Mouse (Mus musculus) kidney, adult 2 months (tissue): Measurements from ENCODE around the gene Pisd. TPM values are rescaled to one million over a fixed set of nuclear protein-coding genes. Genes with fewer than 3 reads are reported as not detected.
"Not testable (repeated sequence)": the region's sequence is repeated elsewhere in the genome, so short reads cannot be mapped to it uniquely, and the experiment has no call there.

Experiments
- DNase-seq: peaks from one replicate; pipeline ENCODE4 v3.0.0; 2021
- H3K27ac ChIP-seq: fragments of 200-500 bp; 2 replicates; pipeline ENCODE4 v1.5.1; 2012; ENCODE audit warnings: low read depth, low read length, control low read depth, inconsistent platforms; ENCODE audit not compliant: insufficient read depth
- H3K27me3 ChIP-seq: fragments of 200-500 bp; replicated peaks from 2 replicates; pipeline ENCODE4 v1.6.1; 2012; ENCODE audit warnings: mild to moderate bottlenecking, moderate library complexity, low read length, inconsistent platforms; ENCODE audit not compliant: control insufficient read depth, insufficient read depth
- H3K36me3 ChIP-seq: fragments of 200-500 bp; 2 replicates; pipeline ENCODE4 v1.6.1; 2012; ENCODE audit warnings: mild to moderate bottlenecking, moderate library complexity, low read length, inconsistent platforms; ENCODE audit not compliant: control insufficient read depth, insufficient read depth
- H3K4me1 ChIP-seq: fragments of 200-500 bp; 2 replicates; pipeline ENCODE4 v1.6.1; 2011; ENCODE audit warnings: low read length; ENCODE audit not compliant: control insufficient read depth, insufficient read depth
- H3K4me3 ChIP-seq: fragments of 200-500 bp; 2 replicates; pipeline ENCODE4 v1.5.1; 2011; ENCODE audit warnings: mild to moderate bottlenecking, low read depth, low read length, control low read depth; ENCODE audit not compliant: insufficient read depth
- CTCF ChIP-seq: fragments of 200-500 bp; conservative IDR thresholded peaks from 2 replicates; pipeline ENCODE4 v1.5.1; 2011; ENCODE audit warnings: low read depth, mild to moderate bottlenecking, control low read depth, low read length, moderate library complexity, mixed read lengths; ENCODE audit not compliant: insufficient read depth, insufficient read length
- POLR2A ChIP-seq: fragments of 200-500 bp; IDR thresholded peaks from one replicate; pipeline ENCODE4 v1.6.1; 2011; ENCODE audit warnings: low read depth, low read length, control low read depth
- WGBS: fragments of 180-500 bp; shearing (Covaris S2); methylation state at CpG from one replicate; pipeline ENCODE4 v1.1.7; 2018; 5-methylcytosine and 5-hydroxymethylcytosine counted together
- polyA plus RNA-seq: library from polyadenylated mRNA; depleted of rRNA; stranded (reverse); fragments of >200 nt; gene quantifications from 2 replicates; pipeline ENCODE4 v1.2.3, GENCODE M21; 2012

Gene Pisd
- polyA plus RNA-seq, 1 experiment: 54.8 TPM

GRCm38 (mm10) chr5:32728851-32729250 lies 56.6 kb downstream of the Pisd start:
- no peak for TF ChIP-seq POLR2A
- no peak for TF ChIP-seq CTCF
- WGBS: 93% methylated on average over 8 of the region's 8 CpGs
- Histone ChIP-seq H3K27me3 (no peaks in the 10 kb centered on the region), H3K36me3 (no peaks in the 10 kb centered on the region), H3K4me1 (no peaks in the 10 kb centered on the region), H3K4me3 (no peak overlapping the region), H3K27ac (no peak overlapping the region)
- no peak for DNase-seq

GRCm38 (mm10) chr5:32728300-32728699 lies 57.1 kb downstream of the Pisd start:
- Histone ChIP-seq H3K27me3 (no peaks in the 10 kb centered on the region), H3K4me1 (no peaks in the 10 kb centered on the region), H3K27ac (no peak overlapping the region), H3K4me3 (no peak overlapping the region), H3K36me3 (no peaks in the 10 kb centered on the region)
- DNase-seq: no peak
- no peak for TF ChIP-seq CTCF
- TF ChIP-seq POLR2A: no peak
- 67% methylated on average over 7 of the region's 7 CpGs for WGBS

- peak; percentile 88 for DNase-seq
- H3K4me1 ChIP-seq, H3K27ac ChIP-seq, H3K36me3 ChIP-seq, H3K4me3 ChIP-seq, H3K27me3 ChIP-seq: not testable (repeated sequence)
- 70% methylated on average over 3 of the region's 3 CpGs for WGBS
Measured at GRCm38 (mm10) chr5:32725397-32725796, 60.0 kb downstream of the Pisd start.

GRCm38 (mm10) chr5:32723981-32724380 lies 61.5 kb downstream of the Pisd start:
- TF ChIP-seq CTCF (no peak), POLR2A (no peak)
- Histone ChIP-seq H3K4me3 (no peak overlapping the region), H3K36me3 (no peaks in the 10 kb centered on the region), H3K27me3 (no peaks in the 10 kb centered on the region), H3K4me1 (no peaks in the 10 kb centered on the region), H3K27ac (no peak overlapping the region)
- DNase-seq: no peak
- WGBS: 81% methylated on average over 7 of the region's 7 CpGs

GRCm38 (mm10) chr5:32722711-32723110 lies 62.7 kb downstream of the Pisd start:
- H3K4me3 ChIP-seq, H3K27ac ChIP-seq, H3K4me1 ChIP-seq, H3K36me3 ChIP-seq, DNase-seq, H3K27me3 ChIP-seq: not testable (repeated sequence)
- WGBS: 91% methylated on average over 8 of the region's 8 CpGs

GRCm38 (mm10) chr5:32722263-32722662 lies 63.2 kb downstream of the Pisd start:
- H3K4me3 ChIP-seq: no peak overlapping the region
- no peak for TF ChIP-seq POLR2A
- no peak for TF ChIP-seq CTCF
- DNase-seq: no peak
- no peaks in the 10 kb centered on the region for H3K36me3 ChIP-seq
- 79% methylated on average over 7 of the region's 7 CpGs for WGBS
- no peaks in the 10 kb centered on the region for H3K27me3 ChIP-seq
- H3K27ac ChIP-seq: no peak overlapping the region
- no peaks in the 10 kb centered on the region for H3K4me1 ChIP-seq

GRCm38 (mm10) chr5:32721316-32721715 lies 64.1 kb downstream of the Pisd start:
- WGBS: 58% methylated on average over 3 of the region's 3 CpGs
- H3K36me3 ChIP-seq: no peaks in the 10 kb centered on the region
- no peaks in the 10 kb centered on the region for H3K4me1 ChIP-seq
- TF ChIP-seq CTCF (no peak), POLR2A (no peak)
- no peak overlapping the region for H3K4me3 ChIP-seq
- no peak for DNase-seq
- no peaks in the 10 kb centered on the region for H3K27me3 ChIP-seq
- no peak overlapping the region for H3K27ac ChIP-seq

- TF ChIP-seq CTCF: no peak
- Histone ChIP-seq H3K27ac (no peak overlapping the region), H3K4me1 (no peaks in the 10 kb centered on the region), H3K4me3 (no peak overlapping the region), H3K36me3 (no peaks in the 10 kb centered on the region), H3K27me3 (no peaks in the 10 kb centered on the region)
- WGBS: 78% methylated on average over 9 of the region's 9 CpGs
- DNase-seq: no peak
Measured at GRCm38 (mm10) chr5:32720416-32720815, 65.0 kb downstream of the Pisd start.
